ENCODE assay signal across 17 mouse cellular contexts in the genomic region with DNA sequence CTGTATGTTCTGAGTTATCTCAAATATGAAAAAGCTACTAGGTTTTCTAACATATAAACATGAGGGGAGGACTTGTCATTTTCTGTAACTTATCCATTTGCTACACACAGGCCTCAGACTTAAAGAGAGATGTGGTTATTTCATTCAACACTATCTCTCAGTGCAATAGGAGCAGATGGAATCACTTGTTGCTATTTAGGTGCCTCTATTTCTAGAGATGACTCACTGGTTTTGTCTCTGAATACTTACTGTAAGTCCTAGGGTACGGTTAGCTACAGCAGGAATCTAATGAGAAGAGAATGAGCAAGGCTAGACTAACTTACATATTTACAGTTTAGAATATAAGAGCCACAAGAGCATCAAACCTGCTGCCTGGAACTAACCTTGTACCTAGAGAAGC.
"Had no signal": no experiment of that assay in that cellular context is flagged by ENCODE, and none has a peak within 500 bp of the region (broad histone marks: within the 10 kb centered on the region; RNA-seq: fewer than 3 reads in every experiment).

No protein-coding gene starts in this region.

- H3K9me3 ChIP-seq: limb, embryonic 13.5 days; liver, embryonic 15.5 days; midbrain, embryonic 13.5 days; neural tube, embryonic 15.5 days had no signal

- ATAC-seq: lung, postnatal 0 days; midbrain, embryonic 13.5 days had no signal

- H3K4me1 ChIP-seq: liver, embryonic 15.5 days had no signal

- H3K27ac ChIP-seq: kidney, postnatal 0 days; limb, embryonic 13.5 days; liver, embryonic 15.5 days; midbrain, embryonic 13.5 days; neural tube, embryonic 15.5 days; stomach, postnatal 0 days had no signal

- H3K27me3 ChIP-seq: limb, embryonic 13.5 days; liver, embryonic 15.5 days; midbrain, embryonic 13.5 days; neural tube, embryonic 15.5 days had no signal

- DNase-seq: kidney, postnatal 36 days; layer of hippocampus, adult 9-11 months; layer of hippocampus, postnatal 36 days; left cerebral cortex, postnatal 4 days; lung, adult 2 months; lung, postnatal 36 days; right cerebral cortex, adult 18-20 months; right cerebral cortex, postnatal 25 days; thymus, adult 18-20 months; thymus, postnatal 14 days had no signal

- H3K9ac ChIP-seq: limb, embryonic 13.5 days; liver, embryonic 15.5 days; midbrain, embryonic 13.5 days; neural tube, embryonic 15.5 days had no signal

- H3K4me2 ChIP-seq: limb, embryonic 13.5 days; liver, embryonic 15.5 days; midbrain, embryonic 13.5 days; neural tube, embryonic 15.5 days had no signal

- H3K36me3 ChIP-seq: limb, embryonic 13.5 days; liver, embryonic 15.5 days; neural tube, embryonic 15.5 days had no signal

- H3K4me3 ChIP-seq: limb, embryonic 13.5 days; liver, embryonic 15.5 days; midbrain, embryonic 13.5 days; neural tube, embryonic 15.5 days had no signal
